Mouse (Mus musculus): Measurements from ENCODE around the gene Med13l.
A peak's percentile ranks its signal among the peaks of the same experiment; 100 is the strongest.

Med13l gene

GRCm38 (mm10) chr5:118591826-118592499 is 31.5 kb downstream of the Med13l start:
- no peak for DNase-seq (ENCODE audit: extremely low read depth, low read depth)

- DNase-seq (ENCODE audit: extremely low read depth, low read depth): no peak
Measured at GRCm38 (mm10) chr5:118594470-118595236, 34.2 kb downstream of the Med13l start.

- no peak for DNase-seq (ENCODE audit: extremely low read depth, low read depth)
Measured at GRCm38 (mm10) chr5:118595901-118596300, 35.4 kb downstream of the Med13l start.

- DNase-seq (ENCODE audit: extremely low read depth, low read depth): no peak
Measured at GRCm38 (mm10) chr5:118596452-118597092, 36.1 kb downstream of the Med13l start.

GRCm38 (mm10) chr5:118598601-118599000 is 38.1 kb downstream of the Med13l start:
- no peak for DNase-seq (ENCODE audit: extremely low read depth, low read depth)

GRCm38 (mm10) chr5:118601452-118601851 is 41.0 kb downstream of the Med13l start:
- no peak for DNase-seq (ENCODE audit: extremely low read depth, low read depth)

GRCm38 (mm10) chr5:118602706-118603105 is 42.2 kb downstream of the Med13l start:
- no peak for DNase-seq (ENCODE audit: extremely low read depth, low read depth)

GRCm38 (mm10) chr5:118605424-118606067 is 45.1 kb downstream of the Med13l start:
- DNase-seq (ENCODE audit: extremely low read depth, low read depth): no peak

- no peak for DNase-seq (ENCODE audit: extremely low read depth, low read depth)
Measured at GRCm38 (mm10) chr5:118606636-118607035, 46.2 kb downstream of the Med13l start.

- no peak for DNase-seq (ENCODE audit: extremely low read depth, low read depth)
Measured at GRCm38 (mm10) chr5:118607900-118608299, 47.4 kb downstream of the Med13l start.

GRCm38 (mm10) chr5:118610468-118610867 is 50.0 kb downstream of the Med13l start:
- no peak for DNase-seq (ENCODE audit: extremely low read depth, low read depth)

GRCm38 (mm10) chr5:118612956-118613631 is 52.6 kb downstream of the Med13l start:
- peak; percentile 52 for DNase-seq (ENCODE audit: extremely low read depth, low read depth)

GRCm38 (mm10) chr5:118613704-118614103 is 53.2 kb downstream of the Med13l start:
- DNase-seq (ENCODE audit: extremely low read depth, low read depth): no peak

GRCm38 (mm10) chr5:118614116-118614515 is 53.6 kb downstream of the Med13l start:
- no peak for DNase-seq (ENCODE audit: extremely low read depth, low read depth)

- peak; percentile 78 for DNase-seq (ENCODE audit: extremely low read depth, low read depth)
Measured at GRCm38 (mm10) chr5:118614571-118614981, 54.1 kb downstream of the Med13l start.

GRCm38 (mm10) chr5:118618963-118619610 is 58.6 kb downstream of the Med13l start:
- DNase-seq (ENCODE audit: extremely low read depth, low read depth): no peak

- DNase-seq (ENCODE audit: extremely low read depth, low read depth): no peak
Measured at GRCm38 (mm10) chr5:118619801-118620200, 59.3 kb downstream of the Med13l start.

- no peak for DNase-seq (ENCODE audit: extremely low read depth, low read depth)
Measured at GRCm38 (mm10) chr5:118620330-118620910, 59.9 kb downstream of the Med13l start.

GRCm38 (mm10) chr5:118621877-118622276 is 61.4 kb downstream of the Med13l start:
- DNase-seq (ENCODE audit: extremely low read depth, low read depth): no peak

GRCm38 (mm10) chr5:118622346-118622745 is 61.9 kb downstream of the Med13l start:
- DNase-seq (ENCODE audit: extremely low read depth, low read depth): no peak
